Mouse (Mus musculus) frontal cortex, adult 2 months (tissue): ENCODE data around the gene Phc1. TPM values are rescaled to one million over a fixed set of nuclear protein-coding genes. Genes with fewer than 3 reads are reported as not detected.
A peak's percentile ranks its signal among the peaks of the same experiment; 100 is the strongest.
"Not testable (repeated sequence)": the region's sequence is repeated elsewhere in the genome, so short reads cannot be mapped to it uniquely, and the experiment has no call there.

Experiments
- DNase-seq, 2 experiments: peaks; one replicate each; pipeline ENCODE4 v3.0.0; 2022; ENCODE audit warnings: low spot score in 1 of 2; ENCODE audit errors: extremely low spot score in 1 of 2
- polyA plus RNA-seq: library from polyadenylated mRNA; depleted of rRNA; stranded (reverse); fragments of >200 nt; gene quantifications from 2 replicates; pipeline ENCODE4 v1.2.3, GENCODE M21; 2012; rRNA removed

Gene Phc1
- 60.0 and 65.4 TPM in 2 replicates for polyA plus RNA-seq

GRCm38 (mm10) chr6:122340349-122341000 lies at the start of gene Phc1:
Phc1 (minus strand) TSS chr6:122340561.
- peak in 1 of 2 experiments; percentile 36 for DNase-seq

- DNase-seq, result not testable (repeated sequence)
Observed at GRCm38 (mm10) chr6:122389986-122390385, 49.6 kb upstream of the Phc1 start.

GRCm38 (mm10) chr6:122387177-122388028 lies 47.0 kb upstream of the Phc1 start:
- not testable (repeated sequence) for DNase-seq

- DNase-seq, result no peak
Observed at GRCm38 (mm10) chr6:122385724-122386123, 45.4 kb upstream of the Phc1 start.

GRCm38 (mm10) chr6:122384886-122385285 lies 44.5 kb upstream of the Phc1 start:
- DNase-seq, result no peak

- no peak for DNase-seq
Observed at GRCm38 (mm10) chr6:122383211-122383610, 42.9 kb upstream of the Phc1 start.

GRCm38 (mm10) chr6:122382046-122382445 lies 41.7 kb upstream of the Phc1 start:
- no peak for DNase-seq

- DNase-seq, result no peak
Observed at GRCm38 (mm10) chr6:122368245-122368644, 27.9 kb upstream of the Phc1 start.

- DNase-seq, result no peak
Observed at GRCm38 (mm10) chr6:122366976-122367375, 26.6 kb upstream of the Phc1 start.

- no peak for DNase-seq
Observed at GRCm38 (mm10) chr6:122366287-122366686, 25.9 kb upstream of the Phc1 start.

- no peak for DNase-seq
Observed at GRCm38 (mm10) chr6:122365706-122366105, 25.3 kb upstream of the Phc1 start.

- no peak for DNase-seq
Observed at GRCm38 (mm10) chr6:122357089-122357488, 16.7 kb upstream of the Phc1 start.

GRCm38 (mm10) chr6:122355909-122356308 lies 15.5 kb upstream of the Phc1 start:
- no peak for DNase-seq

GRCm38 (mm10) chr6:122347326-122347725 lies 7.0 kb upstream of the Phc1 start:
- DNase-seq, result not testable (repeated sequence)

GRCm38 (mm10) chr6:122346399-122346798 lies 6.0 kb upstream of the Phc1 start:
- DNase-seq, result no peak

GRCm38 (mm10) chr6:122345731-122346130 lies 5.4 kb upstream of the Phc1 start:
- no peak for DNase-seq

- no peak for DNase-seq
Observed at GRCm38 (mm10) chr6:122344386-122345116, 4.2 kb upstream of the Phc1 start.

- no peak for DNase-seq
Observed at GRCm38 (mm10) chr6:122343719-122344118, 3.4 kb upstream of the Phc1 start.

- no peak for DNase-seq
Observed at GRCm38 (mm10) chr6:122342125-122342524, 1.8 kb upstream of the Phc1 start.

GRCm38 (mm10) chr6:122341038-122341810 lies 863 bp upstream of the Phc1 start:
- DNase-seq, result no peak
